Mouse (Mus musculus) CH12.LX (cell line): Measurements from ENCODE around the gene Cops7b. TPM values are rescaled to one million over a fixed set of nuclear protein-coding genes. Genes with fewer than 3 reads are reported as not detected.

ENCODE experiments used
- DNase-seq: peaks from one replicate; pipeline ENCODE4 v3.0.0-alpha.2; 2013; ENCODE audit errors: extremely low read depth
- H3K27ac ChIP-seq: 2 replicates; pipeline ENCODE4 v1.5.1; 2012; ENCODE audit warnings: low read depth, mild to moderate bottlenecking, control low read depth, moderate library complexity; ENCODE audit not compliant: insufficient read depth
- H3K27me3 ChIP-seq: replicated peaks from 2 replicates; pipeline ENCODE3; 2012; ENCODE audit warnings: inconsistent platforms
- H3K36me3 ChIP-seq, 2 experiments: replicated peaks in 1 of 2; 2 replicates each; pipeline versions ENCODE3 to v1.6.1; 2012; ENCODE audit warnings: inconsistent platforms in 1 of 2, low read length in 1 of 2, mild to moderate bottlenecking in 1 of 2, mixed read lengths in 1 of 2, moderate library complexity in 1 of 2; ENCODE audit not compliant: control insufficient read depth in 1 of 2, insufficient read depth in 1 of 2
- H3K4me1 ChIP-seq, 2 experiments: 2 replicates each; pipeline ENCODE4 v1.6.1; 2012; ENCODE audit warnings: inconsistent platforms in 1 of 2, moderate library complexity in 1 of 2; ENCODE audit not compliant: insufficient read depth in 2 of 2, control insufficient read depth in 1 of 2
- H3K4me2 ChIP-seq: 2 replicates; pipeline ENCODE4 v1.6.1; 2012; ENCODE audit warnings: low read depth, mild to moderate bottlenecking, control low read depth; ENCODE audit not compliant: poor library complexity, insufficient read depth, severe bottlenecking
- H3K4me3 ChIP-seq, 3 experiments: fragments of 150-350 bp in 1 of 3; sonication (generic) in 1 of 3; replicated peaks in 1 of 3; 2 replicates each; pipeline versions ENCODE3 to v1.5.1; 2011 to 2012; ENCODE audit warnings: low read depth in 2 of 3, low read length in 2 of 3, mild to moderate bottlenecking in 2 of 3, moderate library complexity in 2 of 3, control low read depth in 1 of 3, improper control_type of control experiment in 1 of 3, inconsistent platforms in 1 of 3, mixed read lengths in 1 of 3; ENCODE audit not compliant: poor library complexity in 1 of 3
- H3K79me2 ChIP-seq: replicated peaks from 2 replicates; pipeline ENCODE4 v1.6.1; 2012; ENCODE audit warnings: mild to moderate bottlenecking, moderate library complexity; ENCODE audit not compliant: control insufficient read depth, poor library complexity, insufficient read depth, severe bottlenecking; ENCODE audit errors: extremely low read depth
- H3K9ac ChIP-seq: 2 replicates; pipeline ENCODE4 v1.6.1; 2012; ENCODE audit warnings: low read depth, mild to moderate bottlenecking, control low read depth, moderate library complexity; ENCODE audit not compliant: insufficient read depth
- H3K9me3 ChIP-seq: replicated peaks from 2 replicates; pipeline ENCODE3; 2012; ENCODE audit warnings: low read length, inconsistent platforms, mixed read lengths
- CHD2 ChIP-seq: IDR thresholded peaks from 2 replicates; pipeline ENCODE4 v1.6.1; 2011; ENCODE audit warnings: low read length, improper control_type of control experiment
- CTCF ChIP-seq, 2 experiments: IDR thresholded peaks in 1 of 2; conservative IDR thresholded peaks in 1 of 2; 2 replicates each; pipeline ENCODE4 v1.5.1; 2011 to 2012; ENCODE audit warnings: low read depth in 2 of 2, low read length in 2 of 2, improper control_type of control experiment in 1 of 2, inconsistent platforms in 1 of 2, mild to moderate bottlenecking in 1 of 2, moderate library complexity in 1 of 2
- ETS1 ChIP-seq: conservative IDR thresholded peaks from 2 replicates; pipeline ENCODE4 v1.6.1; 2012; ENCODE audit warnings: low read depth, mild to moderate bottlenecking, inconsistent platforms, low read length, improper control_type of control experiment, moderate library complexity
- GABPA ChIP-seq: IDR thresholded peaks from 2 replicates; pipeline ENCODE4 v1.6.1; 2012; ENCODE audit warnings: low read depth, low read length, improper control_type of control experiment, inconsistent platforms; ENCODE audit not compliant: insufficient replicate concordance
- HCFC1 ChIP-seq: IDR thresholded peaks from 2 replicates; pipeline ENCODE4 v1.6.1; 2012; ENCODE audit warnings: low read depth, mild to moderate bottlenecking, inconsistent platforms, low read length, improper control_type of control experiment
- JUND ChIP-seq: conservative IDR thresholded peaks from 2 replicates; pipeline ENCODE4 v1.6.1; 2011; ENCODE audit warnings: low read depth, low read length, improper control_type of control experiment
- MAZ ChIP-seq: IDR thresholded peaks from 2 replicates; pipeline ENCODE4 v1.6.1; 2012; ENCODE audit warnings: low read depth, mild to moderate bottlenecking, inconsistent platforms, low read length, improper control_type of control experiment, moderate library complexity
- MEF2A ChIP-seq: IDR thresholded peaks from 2 replicates; pipeline ENCODE4 v1.6.1; 2014; ENCODE audit warnings: low read depth, mild to moderate bottlenecking, inconsistent platforms, low read length, improper control_type of control experiment, borderline replicate concordance
- MXI1 ChIP-seq: IDR thresholded peaks from 2 replicates; pipeline ENCODE4 v1.6.1; 2011; ENCODE audit warnings: mild to moderate bottlenecking, low read depth, low read length, improper control_type of control experiment
- MYC ChIP-seq: IDR thresholded peaks from 2 replicates; pipeline ENCODE4 v1.6.1; 2011; ENCODE audit warnings: low read depth, mild to moderate bottlenecking, improper control_type of control experiment, low read length
- POLR2AphosphoS2 ChIP-seq: IDR thresholded peaks from 2 replicates; pipeline ENCODE4 v1.6.1; 2011; ENCODE audit warnings: low read depth, low read length, improper control_type of control experiment
- RCOR1 ChIP-seq: conservative IDR thresholded peaks from 2 replicates; pipeline ENCODE4 v1.6.1; 2012; ENCODE audit warnings: low read depth, mild to moderate bottlenecking, inconsistent platforms, low read length, improper control_type of control experiment
- SIN3A ChIP-seq: IDR thresholded peaks from 2 replicates; pipeline ENCODE4 v1.6.1; 2012; ENCODE audit warnings: low read length, improper control_type of control experiment, inconsistent platforms
- SMC3 ChIP-seq: IDR thresholded peaks from 2 replicates; pipeline ENCODE4 v1.6.1; 2011; ENCODE audit warnings: low read depth, low read length, improper control_type of control experiment
- ZC3H11A ChIP-seq: IDR thresholded peaks from 2 replicates; pipeline ENCODE4 v1.6.1; 2012; ENCODE audit warnings: low read depth, mild to moderate bottlenecking, inconsistent platforms, low read length, improper control_type of control experiment
- ZNF384 ChIP-seq: IDR thresholded peaks from 2 replicates; pipeline ENCODE4 v1.6.1; 2012; ENCODE audit warnings: low read depth, low read length, improper control_type of control experiment, inconsistent platforms
- dilution Hi-C: fragments of 300-500 bp; cut with MboI; formaldehyde crosslinking; loops from 2 replicates; pipeline ENCODE4 v1.14.3; 2020; ENCODE audit warnings: low sequenced_read_pairs; ENCODE audit not compliant: extremely low pct_unique_long_range_greater_than_20kb, extremely low pct_ligation_motif_present
- in situ Hi-C: fragments of 300-500 bp; cut with MboI; formaldehyde crosslinking; loops from 3 replicates; pipeline ENCODE4 v1.14.3; 2019; ENCODE audit warnings: low sequenced_read_pairs, low pct_ligation_motif_present, low pct_unique_long_range_greater_than_20kb, mixed read lengths
- polyA plus RNA-seq: library from polyadenylated mRNA; unstranded; fragments of >175 nt; gene quantifications from 2 replicates; pipeline ENCODE4 v1.2.1, GENCODE M21; 2012; ENCODE audit warnings: low read depth; ENCODE audit not compliant: insufficient read length
- total RNA-seq, 2 experiments: library from RNA; depleted of rRNA; stranded (reverse); fragments of 300-350 nt in 1 of 2; fragments of >200 nt in 1 of 2; gene quantifications; 2 replicates each; pipeline ENCODE4 v1.2.3; 2012 to 2014

Cops7b gene
- total and polyA plus RNA-seq, 3 experiments, result 21.2 to 31.3 (median 21.3) TPM

DNA sequence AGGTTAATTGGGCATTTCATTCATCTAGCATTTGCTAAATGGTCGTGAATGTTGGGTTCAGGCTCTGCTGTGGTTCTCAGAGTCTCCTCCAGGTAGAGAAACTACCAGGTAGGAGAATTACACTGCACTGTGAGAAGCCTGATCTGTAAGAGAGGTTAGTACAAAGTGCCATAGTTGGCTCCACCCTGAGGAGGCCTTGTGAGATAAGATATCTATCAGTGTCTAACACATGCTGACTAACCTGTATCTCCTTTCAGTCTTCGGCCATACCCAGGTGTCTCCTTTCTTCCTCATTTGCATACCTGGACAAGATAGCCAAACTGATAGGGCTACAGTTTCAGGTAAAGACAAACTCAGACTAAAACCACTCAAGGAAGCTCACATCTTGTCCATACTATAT lies 20.0 kb upstream of the Cops7b start:
- peaks cover 2 to 37% of the 10 kb centered on the region in 2 experiments for H3K36me3 ChIP-seq

DNA sequence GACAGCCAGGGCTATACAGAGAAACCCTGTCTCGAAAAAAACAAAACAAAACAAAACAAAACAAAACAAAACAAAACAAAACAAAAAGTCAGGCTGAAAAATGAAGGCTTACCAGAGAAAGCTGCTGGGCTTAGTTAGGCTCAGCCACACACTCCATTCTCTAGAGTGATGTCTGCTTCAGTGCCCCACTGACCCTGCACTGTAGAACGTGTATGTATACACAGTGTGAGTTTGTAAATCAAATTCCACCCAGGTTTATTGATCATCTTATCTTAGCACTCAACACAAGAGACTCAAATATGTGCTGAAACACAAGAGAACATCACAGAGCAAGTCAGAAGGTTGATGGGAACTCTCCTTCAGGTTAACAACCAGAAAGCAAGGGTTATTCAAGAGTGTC lies 14.3 kb upstream of the Cops7b start:
- TF ChIP-seq POLR2AphosphoS2 (no peak), ZC3H11A (no peak), RCOR1 (no peak), GABPA (no peak), MYC (no peak), JUND (no peak), CTCF (conservative IDR thresholded peaks at IDR 0.05 in 1 of 2, IDR thresholded peaks at IDR 0.05 in 1 of 2; ENCODE audit: low read depth in 2 of 2, low read length in 2 of 2) (no peak), SIN3A (no peak), ETS1 (no peak), MEF2A (no peak), ZNF384 (no peak), HCFC1 (no peak), CHD2 (no peak), SMC3 (no peak)
- Histone ChIP-seq H3K79me2 (no peaks in the 10 kb centered on the region), H3K4me1 (no peaks in the 10 kb centered on the region), H3K36me3 (peaks cover 0 to 26% of the 10 kb centered on the region in 2 experiments), H3K27ac (no peak overlapping the region), H3K4me2 (no peak overlapping the region), H3K27me3 (no peaks in the 10 kb centered on the region), H3K4me3 (no peak overlapping the region), H3K9ac (no peak overlapping the region), H3K9me3 (no peaks in the 10 kb centered on the region)
- no peak for DNase-seq
- dilution Hi-C loops, result no loop called here
- in situ Hi-C loops, result no loop called here

More for the DNA sequence above, 20.0 kb upstream of the Cops7b start:
- no peak for TF ChIP-seq MXI1
- TF ChIP-seq MAZ, result no peak
- TF ChIP-seq CHD2, result no peak
- TF ChIP-seq, all 38 proteins: peak for 0
- no peak for DNase-seq
- Histone ChIP-seq H3K4me1 (no peaks in the 10 kb centered on the region), H3K4me2 (no peak overlapping the region), H3K9ac (no peak overlapping the region), H3K79me2 (no peaks in the 10 kb centered on the region), H3K9me3 (no peaks in the 10 kb centered on the region), H3K27ac (no peak overlapping the region), H3K4me3 (no peak overlapping the region), H3K27me3 (no peaks in the 10 kb centered on the region)
- dilution Hi-C loops (no loop called here), in situ Hi-C loops (no loop called here)
